Mouse (Mus musculus): ENCODE data around the gene Mmp14. TPM values are rescaled to one million over a fixed set of nuclear protein-coding genes. Genes with fewer than 3 reads are reported as not detected.

The Mmp14 gene
- total and polyA plus RNA-seq, 3 experiments, result 19.4 to 29.9 TPM; not detected in 1

DNA sequence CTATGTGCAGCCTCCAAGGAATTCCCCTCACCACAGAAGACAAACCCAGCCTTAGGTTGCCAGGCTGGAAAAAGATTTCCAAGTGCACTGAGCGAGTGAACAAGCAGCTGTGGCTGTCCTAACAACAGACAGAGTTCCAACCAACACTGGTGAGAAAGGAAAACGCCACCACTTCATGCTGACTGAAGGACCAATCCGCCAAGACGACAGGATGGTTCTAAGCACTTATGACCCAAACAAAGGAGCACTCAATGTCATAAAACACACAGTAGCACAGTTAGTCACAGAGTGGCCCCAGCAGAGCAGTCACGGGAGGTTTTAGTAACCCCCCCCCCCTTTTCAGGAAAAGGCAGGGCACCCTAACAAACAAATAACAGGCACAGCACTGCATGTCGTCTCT lies 40.6 kb upstream of the Mmp14 start:
- no peak for TF ChIP-seq MXI1 (IDR thresholded peaks at IDR 0.05; ENCODE audit: low read depth, low read length)
- no peak for TF ChIP-seq E2F4 (IDR thresholded peaks at IDR 0.05; ENCODE audit: borderline replicate concordance, low read depth, low read length)
- no peak for TF ChIP-seq ETS1 (IDR thresholded peaks at IDR 0.05; ENCODE audit: low read depth, low read length)
- TF ChIP-seq ELF1 (IDR thresholded peaks at IDR 0.05; ENCODE audit: low read depth, low read length), result no peak
- TF ChIP-seq ZMIZ1 (IDR thresholded peaks at IDR 0.05; ENCODE audit: low read depth, low read length), result no peak
- no peak for TF ChIP-seq GATA1 (IDR thresholded peaks at IDR 0.05; ENCODE audit: low read depth, low read length)
- TF ChIP-seq KAT2A (conservative IDR thresholded peaks at IDR 0.05; ENCODE audit: low read depth, low read length), result no peak
- no peak for TF ChIP-seq CTCF (IDR thresholded peaks at IDR 0.05 in 2 of 3, conservative IDR thresholded peaks at IDR 0.05 in 1 of 3; ENCODE audit: control insufficient read depth in 1 of 3, insufficient read depth in 1 of 3, low read depth in 2 of 3, low read length in 3 of 3, poor library complexity in 1 of 3, severe bottlenecking in 1 of 3)
- TF ChIP-seq ZKSCAN1 (IDR thresholded peaks at IDR 0.05; ENCODE audit: low read depth, low read length), result no peak
- TF ChIP-seq RCOR1 (IDR thresholded peaks at IDR 0.05; ENCODE audit: low read depth, low read length), result no peak
- no peak for TF ChIP-seq JUND (IDR thresholded peaks at IDR 0.05; ENCODE audit: low read depth, low read length)
- TF ChIP-seq SIN3A (IDR thresholded peaks at IDR 0.05; ENCODE audit: low read length), result no peak
- no peak for TF ChIP-seq EP300 (IDR thresholded peaks at IDR 0.05; ENCODE audit: low read depth in 1 of 2, low read length in 2 of 2)
- TF ChIP-seq MYB (IDR thresholded peaks at IDR 0.05; ENCODE audit: low read depth, low read length), result no peak
- no peak overlapping the region for H3K27ac ChIP-seq (ENCODE audit: control insufficient read depth, low read depth, low read length)

DNA sequence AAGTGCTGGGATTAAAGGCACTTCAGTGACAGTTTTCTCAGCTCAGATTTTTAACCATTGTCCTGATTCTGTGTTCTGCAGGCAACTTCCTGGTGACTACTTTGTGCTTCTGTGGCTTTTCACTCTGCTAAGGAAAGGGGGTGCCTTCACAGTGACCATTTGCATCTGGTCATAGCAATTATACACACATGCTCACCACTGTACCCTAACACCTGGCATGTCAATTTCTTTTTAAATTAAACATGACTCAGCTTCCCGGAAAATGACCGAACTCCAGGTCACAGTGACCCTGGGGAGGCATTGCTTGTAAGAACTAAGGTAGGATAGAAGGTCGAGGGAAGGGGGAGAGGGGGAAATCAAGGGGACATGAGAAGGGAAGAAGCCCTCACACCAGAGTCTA lies 37.6 kb upstream of the Mmp14 start:
- Histone ChIP-seq H3K36me3 (ENCODE audit: control insufficient read depth in 1 of 2, insufficient read depth in 2 of 2, low read length in 2 of 2) (peaks cover 9 to 10% of the 10 kb centered on the region in 2 experiments), H3K79me2 (ENCODE audit: control insufficient read depth, insufficient read depth, low read length, poor library complexity) (0 out of 2 replicates have a peak, but pooled peaks cover 2% of the 10 kb centered on the region), H3K4me1 (ENCODE audit: control insufficient read depth in 1 of 2, insufficient read depth in 2 of 2, low read length in 2 of 2) (peaks cover 0 to 13% of the 10 kb centered on the region in 2 experiments; a peak in 2 of 4 replicates), H3K4me3 (ENCODE audit: control insufficient read depth in 1 of 2, insufficient read depth in 1 of 2, low read depth in 2 of 2, low read length in 2 of 2) (no peak overlapping the region), H3K9ac (ENCODE audit: control insufficient read depth, low read depth, low read length, poor library complexity, severe bottlenecking) (no peak overlapping the region), H3K27ac (ENCODE audit: control insufficient read depth, low read depth, low read length) (no peak overlapping the region), H3K27me3 (ENCODE audit: control insufficient read depth in 1 of 2, insufficient read depth in 2 of 2, low read length in 2 of 2) (no peaks in the 10 kb centered on the region), H3K9me3 (replicated peaks; ENCODE audit: insufficient read depth, low read length) (no peaks in the 10 kb centered on the region)
- DNase-seq (ENCODE audit: low read depth, low spot score), result no peak
- TF ChIP-seq RAD21 (IDR thresholded peaks at IDR 0.05; ENCODE audit: low read depth, low read length) (no peak), POLR2AphosphoS2 (IDR thresholded peaks at IDR 0.05; ENCODE audit: low read length) (no peak), ETS1 (IDR thresholded peaks at IDR 0.05; ENCODE audit: low read depth, low read length) (no peak), ZKSCAN1 (IDR thresholded peaks at IDR 0.05; ENCODE audit: low read depth, low read length) (no peak), USF1 (IDR thresholded peaks at IDR 0.05; ENCODE audit: low read depth, low read length) (no peak), TCF12 (IDR thresholded peaks at IDR 0.05; ENCODE audit: low read depth, low read length) (no peak), GATA1 (IDR thresholded peaks at IDR 0.05; ENCODE audit: low read depth, low read length) (no peak), KAT2A (conservative IDR thresholded peaks at IDR 0.05; ENCODE audit: low read depth, low read length) (no peak), TAL1 (IDR thresholded peaks at IDR 0.05; ENCODE audit: low read length) (no peak), POLR2AphosphoS5 (IDR thresholded peaks at IDR 0.05; ENCODE audit: borderline replicate concordance, low read depth, low read length) (no peak), RCOR1 (IDR thresholded peaks at IDR 0.05; ENCODE audit: low read depth, low read length) (no peak), TBP (IDR thresholded peaks at IDR 0.05; ENCODE audit: low read depth, low read length) (no peak), MXI1 (IDR thresholded peaks at IDR 0.05; ENCODE audit: low read depth, low read length) (no peak), E2F4 (IDR thresholded peaks at IDR 0.05; ENCODE audit: borderline replicate concordance, low read depth, low read length) (no peak), ZMIZ1 (IDR thresholded peaks at IDR 0.05; ENCODE audit: low read depth, low read length) (no peak), BHLHE40 (IDR thresholded peaks at IDR 0.05; ENCODE audit: borderline replicate concordance, low read depth, low read length) (no peak), MAZ (IDR thresholded peaks at IDR 0.05; ENCODE audit: low read depth, low read length) (no peak), UBTF (IDR thresholded peaks at IDR 0.05; ENCODE audit: borderline replicate concordance, insufficient read depth, low read depth, low read length) (no peak)

More for the DNA sequence above, 40.6 kb upstream of the Mmp14 start:
- no peaks in the 10 kb centered on the region for H3K27me3 ChIP-seq (ENCODE audit: control insufficient read depth in 1 of 2, insufficient read depth in 2 of 2, low read length in 2 of 2)
- H3K9me3 ChIP-seq (replicated peaks; ENCODE audit: insufficient read depth, low read length), result no peaks in the 10 kb centered on the region
- 0 out of 2 replicates have a peak, but pooled peaks cover 2% of the 10 kb centered on the region for H3K79me2 ChIP-seq (ENCODE audit: control insufficient read depth, insufficient read depth, low read length, poor library complexity)
- no peak overlapping the region for H3K4me3 ChIP-seq (ENCODE audit: control insufficient read depth in 1 of 2, insufficient read depth in 1 of 2, low read depth in 2 of 2, low read length in 2 of 2)
- DNase-seq (ENCODE audit: low read depth, low spot score), result no peak
- H3K36me3 ChIP-seq (ENCODE audit: control insufficient read depth in 1 of 2, insufficient read depth in 2 of 2, low read length in 2 of 2), result peaks cover 3 to 9% of the 10 kb centered on the region in 2 experiments
- no peak overlapping the region for H3K9ac ChIP-seq (ENCODE audit: control insufficient read depth, low read depth, low read length, poor library complexity, severe bottlenecking)
- peaks cover 0 to 13% of the 10 kb centered on the region in 2 experiments; a peak in 2 of 4 replicates for H3K4me1 ChIP-seq (ENCODE audit: control insufficient read depth in 1 of 2, insufficient read depth in 2 of 2, low read length in 2 of 2)
